Mouse (Mus musculus) G1E (cell line): ENCODE results near the gene Dnah2.

Source experiments
- CTCF ChIP-seq: IDR thresholded peaks from 2 replicates; pipeline ENCODE4 v1.5.1; 2012; ENCODE audit warnings: low read depth, low read length, inconsistent platforms, mixed read lengths
- GATA1 ChIP-seq: IDR thresholded peaks from 2 replicates; pipeline ENCODE4 v1.6.1; 2012; ENCODE audit warnings: borderline replicate concordance, low read length, inconsistent platforms, mixed read lengths
- POLR2AphosphoS5 ChIP-seq: IDR thresholded peaks from 2 replicates; pipeline ENCODE4 v1.6.1; 2012; ENCODE audit warnings: low read depth, low read length, inconsistent platforms; ENCODE audit not compliant: insufficient replicate concordance
- TAL1 ChIP-seq: conservative IDR thresholded peaks from 2 replicates; pipeline ENCODE4 v1.6.1; 2012; ENCODE audit warnings: low read depth, low read length, inconsistent platforms, mixed read lengths

DNA sequence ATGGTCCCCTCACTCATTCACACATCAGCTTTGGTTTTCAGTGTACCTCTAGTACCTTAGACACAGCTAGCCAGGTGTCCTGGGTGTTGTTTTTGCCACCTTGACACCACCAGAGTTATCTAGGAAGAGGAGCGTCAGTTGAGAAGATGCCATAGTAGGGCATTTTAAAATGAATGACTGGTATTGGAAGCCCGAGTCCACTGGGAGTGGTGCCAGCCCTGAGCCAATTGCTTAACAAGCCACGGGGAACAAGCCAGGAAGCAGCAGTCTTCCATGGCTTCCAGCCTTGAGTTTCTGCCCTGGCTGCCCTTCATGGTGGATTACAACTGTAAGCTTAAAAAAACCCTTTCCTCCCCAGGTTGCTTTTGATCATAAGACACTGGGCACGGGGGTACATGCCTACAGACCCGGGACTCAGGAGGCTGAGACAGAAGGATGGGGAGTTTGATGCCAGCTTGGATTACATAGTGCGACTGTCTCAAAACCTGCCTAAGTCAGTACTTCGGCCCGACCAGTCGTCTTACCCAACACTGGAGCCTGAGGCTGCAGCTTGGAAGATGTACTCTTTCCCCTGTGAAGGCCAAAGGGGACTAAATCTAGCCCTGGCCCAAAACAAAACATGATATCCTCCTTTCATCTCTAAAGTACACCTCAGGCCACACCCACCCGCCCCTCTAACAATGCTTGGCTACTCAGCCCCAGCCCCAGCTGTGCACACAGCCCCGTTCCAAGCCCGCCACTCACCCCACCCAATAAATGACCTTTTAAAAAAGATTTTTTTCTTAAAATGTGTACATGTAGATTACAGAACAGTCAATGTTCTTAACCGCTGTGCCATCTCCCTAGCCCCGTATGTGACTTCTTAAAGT is 159.1 kb downstream of the Dnah2 start:
- TF ChIP-seq CTCF, result no peak
- no peak for TF ChIP-seq GATA1
- TF ChIP-seq TAL1, result no peak
- no peak for TF ChIP-seq POLR2AphosphoS5
